Mouse (Mus musculus): ENCODE measurements around the gene Gtf2f2. TPM values are rescaled to one million over a fixed set of nuclear protein-coding genes. Genes with fewer than 3 reads are reported as not detected.
A peak's percentile ranks its signal among the peaks of the same experiment; 100 is the strongest.

Gtf2f2 gene
- not detected in 2 replicates for polyA plus RNA-seq (2012; ENCODE audit: insufficient read depth, insufficient read length, low replicate concordance, missing spikeins)

DNA sequence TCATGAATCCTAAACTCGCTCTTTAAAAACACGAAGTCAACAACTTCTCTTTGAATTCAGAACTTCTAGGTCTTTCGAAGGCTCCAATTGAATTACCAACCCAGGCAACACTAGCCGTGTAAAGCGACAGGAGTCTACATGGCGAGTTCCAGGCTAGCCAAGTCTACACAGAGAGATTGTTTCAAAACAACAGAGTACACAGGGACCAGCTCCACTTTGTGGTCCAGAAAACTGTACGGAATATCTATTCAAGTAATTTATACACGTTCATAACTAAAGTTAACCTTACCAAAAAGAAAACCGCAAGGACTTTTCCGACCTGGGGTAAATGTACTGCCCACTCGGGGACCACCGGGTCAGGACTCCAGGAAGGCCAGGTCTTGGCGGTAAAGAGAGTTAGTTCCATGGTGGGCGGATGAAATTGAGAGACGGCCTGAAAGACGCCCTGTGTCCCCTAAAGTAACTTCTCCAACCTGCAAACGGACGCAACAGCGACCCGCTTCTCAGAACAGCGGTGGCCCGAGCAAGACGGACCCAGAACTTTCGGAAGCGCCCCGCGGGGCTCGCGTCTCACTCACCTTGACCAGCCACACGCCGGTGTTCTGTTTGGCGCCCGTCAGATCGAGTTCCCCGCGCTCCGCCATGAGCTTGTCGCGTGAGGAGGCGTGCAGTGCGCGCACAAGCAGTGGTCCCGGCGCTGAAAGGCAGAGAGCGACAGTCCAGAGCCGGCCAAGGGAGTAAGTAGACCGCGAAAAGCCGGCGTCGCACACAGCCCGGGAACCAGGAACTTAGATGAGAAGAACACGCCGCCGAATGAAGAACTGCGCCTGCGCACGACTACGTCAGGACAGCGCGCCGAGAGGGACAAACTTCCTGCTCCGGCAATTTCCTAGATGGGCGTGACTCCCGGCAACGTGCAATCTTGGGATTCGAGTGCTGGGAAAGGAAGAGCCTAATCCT lies at the start of gene Gtf2f2:
TSS of gene Gtf2f2 (minus strand) at position 764 of the 960 bp plus-strand sequence.
- no peak for TF ChIP-seq CTCF (IDR thresholded peaks at IDR 0.05; ENCODE audit: insufficient read depth, low read depth, low read length)
- TF ChIP-seq POLR2A (IDR thresholded peaks at IDR 0.05; ENCODE audit: insufficient read depth, low read depth, low read length), result no peak
- WGBS, result under 1% methylated on average over 67 of the region's 67 CpGs
- H3K27ac ChIP-seq (ENCODE audit: insufficient read depth, low read depth, low read length), result no peak within 1 kb of the TSS
- peak within 1 kb of the TSS; percentile 94 for H3K4me3 ChIP-seq (ENCODE audit: insufficient read depth, low read depth, low read length)
- H3K4me1 ChIP-seq (ENCODE audit: control insufficient read depth, insufficient read depth, low read length), result no peaks in the 10 kb centered on the region

DNA sequence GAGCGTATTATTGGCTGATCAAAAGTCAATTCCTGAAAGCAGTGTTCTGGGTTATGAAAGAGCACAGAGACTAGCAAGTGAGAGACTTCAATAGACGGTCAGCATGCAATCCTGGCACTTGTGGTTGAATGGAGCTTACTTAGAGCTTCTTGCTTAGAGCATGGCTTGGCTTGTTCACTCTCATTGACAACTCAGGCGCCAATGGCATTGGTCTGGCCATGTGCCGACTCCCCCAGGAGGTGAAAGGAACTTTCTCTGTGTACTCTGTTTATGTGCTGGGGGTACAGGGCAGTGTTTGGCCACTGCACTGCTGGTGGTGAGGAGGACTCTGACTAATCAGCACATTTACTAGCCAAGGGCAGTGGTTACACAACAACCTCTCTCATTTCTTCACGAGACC lies 48.8 kb upstream of the Gtf2f2 start:
- 57% methylated on average over 5 of the region's 5 CpGs for WGBS
- no peaks in the 10 kb centered on the region for H3K4me1 ChIP-seq (ENCODE audit: control insufficient read depth, insufficient read depth, low read length)
- no peak overlapping the region for H3K27ac ChIP-seq (ENCODE audit: insufficient read depth, low read depth, low read length)
- TF ChIP-seq POLR2A (IDR thresholded peaks at IDR 0.05; ENCODE audit: insufficient read depth, low read depth, low read length) (no peak), CTCF (IDR thresholded peaks at IDR 0.05; ENCODE audit: insufficient read depth, low read depth, low read length) (no peak)
- H3K4me3 ChIP-seq (ENCODE audit: insufficient read depth, low read depth, low read length), result no peak overlapping the region

DNA sequence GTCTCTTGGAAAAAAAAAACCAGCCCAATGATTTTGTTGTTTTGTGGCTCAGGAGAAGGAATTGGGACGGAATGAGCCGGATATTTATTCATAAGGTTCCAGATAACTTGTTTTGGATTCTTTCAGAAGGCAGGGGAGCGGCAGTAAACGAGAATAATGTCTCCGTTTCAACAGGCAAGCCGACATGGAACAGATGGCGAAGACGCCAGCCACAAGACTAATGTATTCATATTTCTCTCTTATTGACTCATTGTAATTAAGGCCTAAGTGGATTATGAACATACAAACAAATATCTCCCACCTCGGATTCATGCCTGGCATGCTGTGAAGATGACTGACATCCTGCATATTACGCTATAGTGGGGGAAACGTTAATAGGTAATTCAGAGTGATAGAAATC lies 43.1 kb upstream of the Gtf2f2 start:
- no peaks in the 10 kb centered on the region for H3K4me1 ChIP-seq (ENCODE audit: control insufficient read depth, insufficient read depth, low read length)
- 69% methylated on average over 11 of the region's 11 CpGs for WGBS
- TF ChIP-seq CTCF (IDR thresholded peaks at IDR 0.05; ENCODE audit: insufficient read depth, low read depth, low read length) (no peak), POLR2A (IDR thresholded peaks at IDR 0.05; ENCODE audit: insufficient read depth, low read depth, low read length) (no peak)
- H3K27ac ChIP-seq (ENCODE audit: insufficient read depth, low read depth, low read length), result no peak overlapping the region
- H3K4me3 ChIP-seq (ENCODE audit: insufficient read depth, low read depth, low read length), result no peak overlapping the region

DNA sequence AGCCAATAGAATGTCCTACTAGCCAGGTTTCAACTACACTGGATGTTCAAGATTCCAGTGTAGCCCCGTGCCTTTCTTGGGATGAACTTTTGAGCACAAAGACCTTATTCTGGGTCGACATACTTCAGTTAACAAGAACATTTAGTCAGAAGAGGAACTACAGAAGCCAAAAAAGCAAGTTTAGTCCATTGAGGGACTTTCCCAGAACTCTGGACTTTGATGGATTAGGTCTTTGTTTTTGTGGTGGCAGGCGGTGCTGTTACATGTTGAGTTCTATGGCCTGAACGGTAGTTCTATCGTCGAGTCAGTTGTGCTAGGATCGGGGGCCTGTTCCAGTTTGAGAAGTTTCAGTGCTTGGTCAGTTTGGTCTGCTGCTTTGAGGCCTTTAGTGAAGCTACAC lies 41.3 kb upstream of the Gtf2f2 start:
- Histone ChIP-seq H3K4me1 (ENCODE audit: control insufficient read depth, insufficient read depth, low read length) (no peaks in the 10 kb centered on the region), H3K27ac (ENCODE audit: insufficient read depth, low read depth, low read length) (no peak overlapping the region), H3K4me3 (ENCODE audit: insufficient read depth, low read depth, low read length) (no peak overlapping the region)
- WGBS, result 74% methylated on average over 7 of the region's 7 CpGs
- TF ChIP-seq CTCF (IDR thresholded peaks at IDR 0.05; ENCODE audit: insufficient read depth, low read depth, low read length), result no peak
- TF ChIP-seq POLR2A (IDR thresholded peaks at IDR 0.05; ENCODE audit: insufficient read depth, low read depth, low read length), result no peak

DNA sequence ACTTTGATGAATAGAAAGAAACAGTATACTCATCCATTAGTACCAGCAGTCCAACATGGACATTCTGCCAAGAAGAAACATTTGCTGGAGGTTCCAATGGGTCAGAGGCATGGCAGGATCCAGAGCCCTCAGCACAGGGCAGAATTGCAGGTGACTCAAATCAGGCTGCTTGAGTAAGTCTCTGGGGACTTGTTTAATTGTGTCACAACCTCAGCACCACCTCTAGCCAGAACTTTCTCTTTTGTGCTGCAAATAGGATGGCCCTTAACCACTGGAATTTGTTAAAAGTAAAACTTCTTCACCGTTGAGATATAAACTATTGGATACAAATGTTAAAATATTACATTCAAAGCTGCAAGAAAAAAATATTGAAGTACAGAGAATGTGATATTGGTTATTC lies 35.1 kb upstream of the Gtf2f2 start:
- Histone ChIP-seq H3K4me1 (ENCODE audit: control insufficient read depth, insufficient read depth, low read length) (no peaks in the 10 kb centered on the region), H3K27ac (ENCODE audit: insufficient read depth, low read depth, low read length) (no peak overlapping the region), H3K4me3 (ENCODE audit: insufficient read depth, low read depth, low read length) (no peak overlapping the region)
- TF ChIP-seq CTCF (IDR thresholded peaks at IDR 0.05; ENCODE audit: insufficient read depth, low read depth, low read length), result no peak
- TF ChIP-seq POLR2A (IDR thresholded peaks at IDR 0.05; ENCODE audit: insufficient read depth, low read depth, low read length), result no peak
- 73% methylated on average over 1 of the region's 1 CpGs for WGBS

DNA sequence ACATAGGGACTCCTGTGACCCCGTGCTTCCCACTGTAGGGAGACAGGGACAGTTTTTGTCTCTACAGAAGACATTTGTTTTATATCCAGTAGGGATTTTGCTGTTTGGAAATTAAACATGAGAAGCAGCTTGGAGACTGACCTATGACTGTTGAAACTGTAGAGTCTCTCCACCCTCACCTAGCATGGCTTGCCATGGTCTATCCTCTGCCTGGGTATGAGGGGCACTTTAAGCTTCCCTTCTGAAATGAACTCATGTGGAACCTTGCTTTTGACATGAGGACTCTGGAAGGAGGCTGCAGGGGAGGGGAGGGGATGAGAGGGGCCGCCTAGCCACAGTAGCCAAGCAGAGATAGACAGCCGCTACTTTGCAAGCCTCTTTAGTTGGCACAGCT lies 33.5 kb upstream of the Gtf2f2 start:
- H3K4me3 ChIP-seq (ENCODE audit: insufficient read depth, low read depth, low read length), result no peak overlapping the region
- H3K27ac ChIP-seq (ENCODE audit: insufficient read depth, low read depth, low read length), result no peak overlapping the region
- no peak for TF ChIP-seq POLR2A (IDR thresholded peaks at IDR 0.05; ENCODE audit: insufficient read depth, low read depth, low read length)
- no peak for TF ChIP-seq CTCF (IDR thresholded peaks at IDR 0.05; ENCODE audit: insufficient read depth, low read depth, low read length)
- no peaks in the 10 kb centered on the region for H3K4me1 ChIP-seq (ENCODE audit: control insufficient read depth, insufficient read depth, low read length)
- WGBS, result 78% methylated on average over 3 of the region's 3 CpGs

DNA sequence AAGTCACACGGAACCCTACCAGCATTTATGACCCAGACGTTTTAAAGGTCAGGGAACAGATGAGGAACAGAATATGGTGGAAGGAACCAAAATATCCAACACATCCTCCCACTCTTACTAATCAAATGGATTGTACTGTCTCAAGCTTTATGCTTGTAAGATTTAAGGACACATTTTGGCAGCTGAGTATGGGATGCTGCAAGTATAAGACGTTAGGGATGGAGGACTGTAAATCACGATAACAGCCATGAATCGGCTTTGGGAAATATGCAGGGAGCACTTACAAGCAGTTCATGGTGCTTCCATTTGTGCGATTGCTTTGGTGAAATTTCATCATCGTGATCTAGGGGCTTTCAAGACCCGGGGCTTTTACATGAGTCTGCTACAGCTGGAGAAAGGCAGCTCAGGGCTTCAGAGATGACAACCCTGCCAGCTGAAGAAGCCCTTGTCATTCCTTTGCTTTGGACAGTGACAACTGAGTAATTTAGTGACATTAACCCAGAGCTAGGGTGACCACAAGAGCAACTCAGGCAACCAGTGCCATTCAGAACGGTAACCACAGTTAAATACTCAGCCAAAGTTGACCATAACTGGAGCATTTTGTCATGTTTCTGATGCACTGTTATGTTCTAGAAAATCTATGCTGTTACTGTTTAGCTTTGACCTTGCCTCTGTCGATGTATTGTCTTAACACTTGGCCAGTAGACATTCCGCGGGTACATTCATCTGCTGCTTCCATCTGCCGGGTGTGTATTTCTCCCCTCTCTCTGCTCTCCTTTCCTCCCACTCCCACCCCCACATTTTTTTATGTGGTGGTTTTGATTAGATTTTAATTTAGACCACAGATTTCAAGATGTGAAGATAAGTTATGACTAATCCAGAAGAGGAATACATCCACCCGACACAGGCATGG lies 32.8 kb upstream of the Gtf2f2 start:
- H3K27ac ChIP-seq (ENCODE audit: insufficient read depth, low read depth, low read length), result no peak overlapping the region
- H3K4me3 ChIP-seq (ENCODE audit: insufficient read depth, low read depth, low read length), result no peak overlapping the region
- 91% methylated on average over 14 of the region's 14 CpGs for WGBS
- no peaks in the 10 kb centered on the region for H3K4me1 ChIP-seq (ENCODE audit: control insufficient read depth, insufficient read depth, low read length)
- TF ChIP-seq CTCF (IDR thresholded peaks at IDR 0.05; ENCODE audit: insufficient read depth, low read depth, low read length) (no peak), POLR2A (IDR thresholded peaks at IDR 0.05; ENCODE audit: insufficient read depth, low read depth, low read length) (no peak)

DNA sequence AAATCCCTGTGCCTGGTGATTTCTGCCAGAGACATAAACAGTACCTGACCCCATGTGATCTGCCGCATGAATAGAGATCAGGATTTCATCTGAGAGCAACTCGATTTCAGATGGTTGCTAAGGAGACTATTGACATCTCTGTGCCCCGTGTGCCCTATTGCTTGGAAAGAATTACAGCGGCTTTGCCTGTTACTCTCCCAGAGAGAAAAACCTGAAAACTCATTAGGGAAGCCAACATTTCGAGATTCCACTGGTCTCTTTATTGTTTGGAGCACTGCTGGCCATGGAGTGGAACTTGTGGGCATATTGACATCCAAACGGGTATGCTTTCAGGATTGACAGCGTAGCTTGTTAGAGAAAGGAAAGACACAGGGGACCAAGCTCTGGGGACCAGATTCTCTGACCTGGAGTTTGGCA lies 22.6 kb upstream of the Gtf2f2 start:
- TF ChIP-seq CTCF (IDR thresholded peaks at IDR 0.05; ENCODE audit: insufficient read depth, low read depth, low read length) (no peak), POLR2A (IDR thresholded peaks at IDR 0.05; ENCODE audit: insufficient read depth, low read depth, low read length) (no peak)
- H3K4me1 ChIP-seq (ENCODE audit: control insufficient read depth, insufficient read depth, low read length), result peaks cover 9% of the 10 kb centered on the region
- no peak overlapping the region for H3K4me3 ChIP-seq (ENCODE audit: insufficient read depth, low read depth, low read length)
- no peak overlapping the region for H3K27ac ChIP-seq (ENCODE audit: insufficient read depth, low read depth, low read length)
- 21% methylated on average over 7 of the region's 7 CpGs for WGBS

All from olfactory bulb, adult 2 months (tissue).